Mouse (Mus musculus): ENCODE data around the gene Notch2. TPM values are rescaled to one million over a fixed set of nuclear protein-coding genes. Genes with fewer than 3 reads are reported as not detected.
A peak's percentile ranks its signal among the peaks of the same experiment; 100 is the strongest.

Notch2 gene
- polyA plus RNA-seq, 1 experiment from 2014 or later, result 33.8 TPM

DNA sequence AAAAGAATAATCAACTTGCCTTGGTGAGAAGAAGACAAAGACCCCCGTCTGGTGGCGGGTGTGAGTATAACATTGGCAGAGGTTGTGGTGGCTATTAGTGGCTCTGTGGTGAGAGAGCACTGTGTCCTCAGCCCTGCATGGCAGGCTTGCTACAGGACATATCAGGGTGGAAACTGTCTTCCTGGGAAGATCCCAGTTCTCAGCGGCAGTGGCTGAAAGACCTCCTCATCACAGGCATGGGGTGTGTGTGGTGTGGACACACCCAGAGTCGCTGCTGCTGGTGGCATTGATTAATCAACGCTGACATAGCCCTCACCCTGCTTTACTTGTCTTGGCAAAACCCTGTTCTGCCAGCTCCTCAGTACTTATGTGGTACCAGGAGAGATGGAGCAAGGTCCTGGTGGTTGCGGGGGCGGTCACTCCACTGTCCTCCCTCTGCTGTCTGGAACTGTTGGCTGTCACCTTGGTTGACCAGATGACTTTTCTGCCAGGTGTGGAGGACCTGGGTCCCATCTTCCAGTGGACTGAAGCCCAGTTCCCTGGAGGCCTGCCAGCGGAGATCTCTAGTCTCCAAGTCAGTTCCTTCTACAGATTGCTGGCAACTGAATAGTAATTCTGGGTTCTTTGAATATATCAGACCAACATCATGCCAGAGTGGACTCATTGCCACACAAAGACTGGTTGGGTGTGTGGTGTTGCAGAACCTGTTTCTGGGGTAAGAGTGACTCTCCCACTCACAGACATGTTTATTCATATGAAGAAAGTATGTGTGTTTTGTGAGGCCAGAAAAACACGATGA lies 7.3 kb downstream of the Notch2 start:
- Histone ChIP-seq H3K4me3 (replicated peaks) (no peak overlapping the region), H3K4me2 (no peak overlapping the region), H3K9me3 (replicated peaks) (no peaks in the 10 kb centered on the region), H3K27ac (0 out of 2 replicates have a peak overlapping the region, but pooled peaks have one; percentile 28), H3K36me3 (no peaks in the 10 kb centered on the region), H3K9ac (no peak overlapping the region), H3K27me3 (no peaks in the 10 kb centered on the region), H3K4me1 (peaks cover 89% of the 10 kb centered on the region)
- ATAC-seq (replicated peaks; ENCODE audit: low FRiP score), result no peak
- WGBS, result 82% methylated on average over 9 of the region's 9 CpGs

DNA sequence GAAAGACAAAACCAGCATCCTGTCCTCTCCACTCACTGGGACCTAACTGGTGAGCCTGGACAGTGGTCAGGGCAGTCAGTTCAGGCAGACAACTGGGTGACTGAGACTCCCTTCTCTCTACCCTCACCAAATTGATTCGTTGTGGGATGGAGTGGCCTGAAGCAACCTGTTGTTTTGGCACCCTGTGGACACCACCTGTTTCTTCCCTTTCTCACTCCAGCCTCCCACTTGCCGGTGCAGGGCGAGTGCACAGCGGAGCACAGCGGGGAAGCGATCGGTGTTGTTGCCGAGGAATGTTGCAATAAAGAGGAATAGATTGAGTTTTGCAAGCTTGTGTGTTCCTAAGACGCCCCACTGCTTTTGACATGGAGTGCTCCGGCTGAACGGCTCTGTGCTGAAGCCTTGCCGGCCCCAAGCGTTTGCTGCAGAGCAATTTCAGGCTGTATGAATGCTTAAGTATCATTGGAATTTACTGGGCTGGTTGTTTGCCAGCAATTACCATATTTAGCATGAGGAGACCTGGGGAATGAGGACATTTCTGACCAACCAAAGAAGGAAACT lies 11.0 kb downstream of the Notch2 start:
- Histone ChIP-seq H3K9ac (peak overlapping the region; percentile 15), H3K4me2 (peak overlapping the region; percentile 49), H3K9me3 (replicated peaks) (no peaks in the 10 kb centered on the region), H3K27me3 (no peaks in the 10 kb centered on the region), H3K36me3 (no peaks in the 10 kb centered on the region), H3K4me1 (peaks cover 85% of the 10 kb centered on the region), H3K27ac (peak overlapping the region; percentile 90), H3K4me3 (replicated peaks) (peak overlapping the region; percentile 21)
- ATAC-seq (replicated peaks; ENCODE audit: low FRiP score), result peak; percentile 68
- WGBS, result 4% methylated on average over 13 of the region's 13 CpGs

DNA sequence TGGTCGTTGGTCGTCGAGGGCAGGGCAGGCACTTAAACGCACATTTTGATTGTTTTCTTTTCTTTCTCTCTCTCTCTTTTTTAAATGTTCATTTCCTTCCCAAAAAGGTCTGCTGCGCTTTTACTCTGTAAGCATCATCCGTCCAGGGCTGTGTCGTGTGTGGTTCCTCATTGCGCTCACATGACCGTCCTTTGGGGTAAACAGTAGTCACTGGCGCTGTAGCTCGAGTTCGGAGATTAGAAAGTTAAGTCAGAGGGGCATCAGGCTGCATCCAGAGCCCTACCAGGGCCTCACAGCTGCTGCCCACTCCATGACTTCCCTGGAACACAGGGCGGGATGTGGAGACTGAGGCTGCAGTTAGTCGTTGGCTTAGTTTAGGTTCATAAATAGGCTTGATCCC lies 12.2 kb downstream of the Notch2 start:
- WGBS, result 45% methylated on average over 14 of the region's 14 CpGs
- Histone ChIP-seq H3K9me3 (replicated peaks) (no peaks in the 10 kb centered on the region), H3K27ac (peak overlapping the region; percentile 90), H3K36me3 (no peaks in the 10 kb centered on the region), H3K4me3 (replicated peaks) (no peak overlapping the region), H3K4me1 (peaks cover 85% of the 10 kb centered on the region), H3K9ac (no peak overlapping the region), H3K27me3 (no peaks in the 10 kb centered on the region), H3K4me2 (peak overlapping the region; percentile 20; the same call in 1 of the 2 replicates)
- ATAC-seq (replicated peaks; ENCODE audit: low FRiP score), result no peak

DNA sequence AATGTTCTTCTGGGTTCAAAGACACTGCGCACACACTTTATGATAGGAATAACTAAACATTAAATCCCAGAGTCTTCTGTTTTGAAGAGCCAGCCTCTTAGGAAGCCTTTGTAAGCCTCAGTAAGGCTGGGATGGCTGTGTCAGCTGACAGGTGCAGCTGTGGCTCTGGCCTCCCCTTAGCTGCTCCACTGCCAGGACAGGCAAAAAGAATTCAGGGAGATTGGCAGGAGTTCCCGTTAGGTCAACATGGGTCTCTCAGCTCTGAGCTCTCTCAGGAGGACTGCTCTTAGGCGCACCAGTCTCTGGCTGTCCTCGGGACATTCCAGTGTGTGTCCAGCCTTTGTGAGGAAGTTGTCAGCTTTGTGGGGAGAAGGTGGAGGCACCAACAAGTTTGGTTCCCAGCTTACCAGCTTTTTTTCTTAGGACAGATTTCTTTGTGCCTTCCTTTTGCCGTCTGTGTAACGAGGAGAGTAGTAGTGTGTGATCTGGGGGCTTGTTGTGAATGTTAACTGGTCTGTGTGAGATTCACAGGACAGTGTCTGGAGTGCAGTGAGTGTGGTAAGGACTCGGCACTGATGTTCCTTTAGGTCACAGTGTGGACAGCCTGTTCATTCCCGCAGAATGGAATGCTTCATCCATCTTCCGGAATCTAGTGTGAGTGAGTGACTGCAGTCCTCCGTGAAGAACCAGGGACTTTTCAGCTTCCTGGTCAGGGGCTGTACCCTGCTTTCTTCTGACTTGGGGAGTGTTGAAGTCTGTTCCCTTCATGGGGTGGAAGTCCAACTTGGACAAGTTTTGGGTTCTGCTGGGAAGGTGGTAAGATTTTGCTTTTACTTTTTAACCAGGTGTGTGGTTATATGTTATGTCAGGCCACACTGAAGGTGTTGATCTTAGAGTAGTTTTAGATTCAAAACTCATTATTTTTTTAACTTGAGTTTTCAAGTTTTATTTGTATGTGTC lies 12.9 kb downstream of the Notch2 start:
- no peaks in the 10 kb centered on the region for H3K9me3 ChIP-seq (replicated peaks)
- H3K4me2 ChIP-seq, result no peak overlapping the region
- peaks cover 86% of the 10 kb centered on the region for H3K4me1 ChIP-seq
- no peak overlapping the region for H3K4me3 ChIP-seq (replicated peaks)
- 0 out of 2 replicates have a peak overlapping the region, but pooled peaks have one; percentile 10 for H3K9ac ChIP-seq
- WGBS, result 44% methylated on average over 10 of the region's 10 CpGs
- ATAC-seq (replicated peaks; ENCODE audit: low FRiP score), result peak; percentile 38
- H3K36me3 ChIP-seq, result no peaks in the 10 kb centered on the region
- H3K27me3 ChIP-seq, result no peaks in the 10 kb centered on the region
- peak overlapping the region; percentile 90 for H3K27ac ChIP-seq

DNA sequence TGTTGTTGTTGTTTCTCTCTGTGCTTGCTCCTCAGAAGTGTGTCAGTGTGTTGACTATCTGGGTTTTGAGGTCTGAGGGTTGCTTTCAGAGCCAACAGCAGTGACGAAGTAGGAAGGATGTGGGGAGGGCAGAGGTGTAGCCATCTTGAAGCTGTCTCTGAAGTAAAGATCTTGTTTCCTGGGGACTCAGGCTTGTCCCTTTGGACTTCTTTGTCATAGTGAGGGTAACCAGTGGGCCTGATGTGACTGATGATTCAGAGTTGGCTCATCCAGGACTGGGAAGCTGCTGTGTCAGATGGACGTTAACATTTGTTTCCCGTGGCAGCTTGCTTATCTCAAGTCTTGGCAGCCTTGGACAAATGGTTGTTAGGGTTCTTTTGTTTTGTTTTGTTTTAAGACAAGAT lies 14.0 kb downstream of the Notch2 start:
- 29% methylated on average over 3 of the region's 3 CpGs for WGBS
- no peaks in the 10 kb centered on the region for H3K36me3 ChIP-seq
- H3K27ac ChIP-seq, result no peak overlapping the region
- no peak overlapping the region for H3K4me3 ChIP-seq (replicated peaks)
- no peak overlapping the region for H3K9ac ChIP-seq
- H3K4me2 ChIP-seq, result no peak overlapping the region
- no peak for ATAC-seq (replicated peaks; ENCODE audit: low FRiP score)
- no peaks in the 10 kb centered on the region for H3K27me3 ChIP-seq
- H3K4me1 ChIP-seq, result peaks cover 91% of the 10 kb centered on the region
- H3K9me3 ChIP-seq (replicated peaks), result no peaks in the 10 kb centered on the region

DNA sequence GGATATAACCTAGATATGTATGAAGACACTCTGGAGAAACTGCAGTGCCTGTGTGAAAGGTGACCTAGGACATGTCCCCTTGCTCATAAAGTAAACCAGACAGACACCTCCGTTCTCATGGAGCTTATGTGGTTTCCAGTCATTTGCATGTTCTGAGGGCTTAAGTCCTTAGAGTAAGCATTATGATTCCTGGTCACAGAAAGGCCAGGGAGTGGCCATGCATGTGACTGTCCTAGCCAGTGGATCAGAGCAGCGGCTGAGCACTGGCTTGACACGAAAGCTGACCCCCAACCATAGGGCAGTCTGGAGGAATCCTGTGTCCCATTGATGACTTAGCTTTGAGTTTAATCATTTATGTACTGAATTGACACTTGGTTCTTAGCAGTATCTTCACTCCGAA lies 14.7 kb downstream of the Notch2 start:
- no peak overlapping the region for H3K9ac ChIP-seq
- H3K27me3 ChIP-seq, result no peaks in the 10 kb centered on the region
- H3K4me1 ChIP-seq, result peaks cover 92% of the 10 kb centered on the region
- no peak overlapping the region for H3K27ac ChIP-seq
- H3K4me3 ChIP-seq (replicated peaks), result no peak overlapping the region
- WGBS, result 51% methylated on average over 4 of the region's 4 CpGs
- H3K4me2 ChIP-seq, result no peak overlapping the region
- ATAC-seq (replicated peaks; ENCODE audit: low FRiP score), result no peak
- no peaks in the 10 kb centered on the region for H3K9me3 ChIP-seq (replicated peaks)
- H3K36me3 ChIP-seq, result no peaks in the 10 kb centered on the region

DNA sequence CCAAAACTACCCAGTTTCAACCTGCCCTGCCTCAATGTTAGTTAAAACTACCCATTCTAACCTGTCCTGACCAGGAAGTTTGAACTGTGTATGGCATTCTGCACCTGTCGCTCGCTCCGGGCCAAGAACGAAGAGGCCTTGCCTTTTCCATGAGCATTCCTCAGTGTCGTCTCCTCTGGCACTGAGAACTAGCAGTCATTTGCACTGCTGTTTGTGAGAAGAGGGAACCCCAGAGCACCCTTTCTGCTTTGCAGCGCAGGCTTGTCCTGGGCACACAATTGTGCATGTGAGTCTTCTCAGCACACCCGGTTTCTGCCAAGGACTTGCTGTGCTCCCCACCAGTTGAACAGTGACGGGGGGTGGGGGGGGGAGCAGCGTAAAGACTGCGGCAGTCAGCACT lies 15.6 kb downstream of the Notch2 start:
- Histone ChIP-seq H3K9me3 (replicated peaks) (no peaks in the 10 kb centered on the region), H3K4me3 (replicated peaks) (no peak overlapping the region), H3K4me2 (no peak overlapping the region), H3K9ac (no peak overlapping the region), H3K36me3 (no peaks in the 10 kb centered on the region), H3K27ac (peak overlapping the region; percentile 72), H3K27me3 (no peaks in the 10 kb centered on the region), H3K4me1 (peaks cover 93% of the 10 kb centered on the region)
- ATAC-seq (replicated peaks; ENCODE audit: low FRiP score), result no peak
- 74% methylated on average over 10 of the region's 10 CpGs for WGBS

DNA sequence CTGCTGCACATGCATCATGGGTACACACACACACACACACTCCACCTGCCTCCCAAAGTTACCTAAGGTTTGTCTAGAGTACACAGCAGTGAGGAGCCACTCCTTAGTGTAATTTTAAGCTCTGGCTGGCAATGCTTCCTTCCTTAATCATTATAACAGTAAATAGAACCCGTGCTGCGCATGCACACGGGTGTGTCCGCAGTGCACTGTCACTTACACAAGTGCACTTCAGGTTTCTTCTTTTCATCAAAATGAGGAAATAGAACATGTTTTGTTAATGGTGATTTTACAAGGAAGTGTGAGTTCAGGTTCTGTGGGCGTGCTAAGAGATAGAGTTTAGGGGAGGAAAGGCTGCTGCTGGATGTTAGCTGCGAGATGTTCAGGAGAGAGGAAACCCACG lies 17.8 kb downstream of the Notch2 start:
- Histone ChIP-seq H3K4me3 (replicated peaks) (no peak overlapping the region), H3K4me2 (no peak overlapping the region), H3K4me1 (peaks cover 93% of the 10 kb centered on the region), H3K27me3 (no peaks in the 10 kb centered on the region), H3K9me3 (replicated peaks) (no peaks in the 10 kb centered on the region), H3K36me3 (no peaks in the 10 kb centered on the region), H3K27ac (peak overlapping the region; percentile 14; the same call in 1 of the 2 replicates), H3K9ac (no peak overlapping the region)
- WGBS, result 70% methylated on average over 7 of the region's 7 CpGs
- no peak for ATAC-seq (replicated peaks; ENCODE audit: low FRiP score)

DNA sequence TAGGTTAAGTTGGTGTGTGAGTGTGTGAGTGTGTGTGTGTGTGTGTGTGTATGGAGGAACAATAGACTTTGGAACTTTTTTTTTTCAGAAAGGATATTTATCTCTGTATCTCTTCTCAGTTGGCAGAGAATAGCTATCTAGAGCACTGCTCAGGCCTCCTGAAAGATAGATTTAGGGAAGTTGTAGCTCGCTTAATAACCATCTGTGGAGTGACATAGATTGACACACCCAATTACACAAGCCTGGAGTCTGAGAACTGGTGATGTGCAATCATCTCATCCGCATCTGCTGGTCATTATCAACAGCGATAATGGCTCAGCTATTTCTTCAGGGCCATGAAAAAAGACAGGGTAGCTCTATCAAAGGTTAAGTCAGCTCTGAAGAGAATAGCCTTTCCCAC lies 18.9 kb downstream of the Notch2 start:
- Histone ChIP-seq H3K27ac (no peak overlapping the region; the same call in 1 of the 2 replicates), H3K27me3 (no peaks in the 10 kb centered on the region), H3K9ac (no peak overlapping the region), H3K4me2 (no peak overlapping the region), H3K36me3 (no peaks in the 10 kb centered on the region), H3K4me3 (replicated peaks) (no peak overlapping the region), H3K4me1 (peaks cover 92% of the 10 kb centered on the region), H3K9me3 (replicated peaks) (no peaks in the 10 kb centered on the region)
- 64% methylated on average over 3 of the region's 3 CpGs for WGBS
- ATAC-seq (replicated peaks; ENCODE audit: low FRiP score), result no peak

DNA sequence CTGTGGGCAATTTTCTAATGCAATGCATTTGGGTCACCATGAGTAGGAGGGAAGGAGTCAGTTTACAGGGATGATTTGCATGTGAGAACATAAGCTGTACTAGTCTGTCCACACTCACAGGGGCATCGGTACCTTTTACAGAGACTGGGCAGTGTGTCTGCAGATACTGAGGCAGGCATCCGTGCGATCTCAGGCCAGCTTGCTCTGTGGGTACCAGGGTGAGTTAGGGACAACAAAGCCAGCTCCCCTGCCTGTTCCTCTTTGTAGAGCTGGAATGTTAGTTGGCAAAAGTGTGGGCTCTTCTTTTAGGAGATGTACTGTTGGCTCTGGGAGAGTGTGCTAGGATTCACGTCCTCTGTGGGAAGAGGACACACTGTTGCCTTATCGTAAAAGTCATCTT lies 19.6 kb downstream of the Notch2 start:
- no peak overlapping the region for H3K9ac ChIP-seq
- ATAC-seq (replicated peaks; ENCODE audit: low FRiP score), result no peak
- no peak overlapping the region for H3K4me2 ChIP-seq
- peak overlapping the region; percentile 66 for H3K27ac ChIP-seq
- no peaks in the 10 kb centered on the region for H3K36me3 ChIP-seq
- no peaks in the 10 kb centered on the region for H3K27me3 ChIP-seq
- H3K4me3 ChIP-seq (replicated peaks), result no peak overlapping the region
- peaks cover 94% of the 10 kb centered on the region for H3K4me1 ChIP-seq
- WGBS, result 31% methylated on average over 5 of the region's 5 CpGs
- H3K9me3 ChIP-seq (replicated peaks), result no peaks in the 10 kb centered on the region

DNA sequence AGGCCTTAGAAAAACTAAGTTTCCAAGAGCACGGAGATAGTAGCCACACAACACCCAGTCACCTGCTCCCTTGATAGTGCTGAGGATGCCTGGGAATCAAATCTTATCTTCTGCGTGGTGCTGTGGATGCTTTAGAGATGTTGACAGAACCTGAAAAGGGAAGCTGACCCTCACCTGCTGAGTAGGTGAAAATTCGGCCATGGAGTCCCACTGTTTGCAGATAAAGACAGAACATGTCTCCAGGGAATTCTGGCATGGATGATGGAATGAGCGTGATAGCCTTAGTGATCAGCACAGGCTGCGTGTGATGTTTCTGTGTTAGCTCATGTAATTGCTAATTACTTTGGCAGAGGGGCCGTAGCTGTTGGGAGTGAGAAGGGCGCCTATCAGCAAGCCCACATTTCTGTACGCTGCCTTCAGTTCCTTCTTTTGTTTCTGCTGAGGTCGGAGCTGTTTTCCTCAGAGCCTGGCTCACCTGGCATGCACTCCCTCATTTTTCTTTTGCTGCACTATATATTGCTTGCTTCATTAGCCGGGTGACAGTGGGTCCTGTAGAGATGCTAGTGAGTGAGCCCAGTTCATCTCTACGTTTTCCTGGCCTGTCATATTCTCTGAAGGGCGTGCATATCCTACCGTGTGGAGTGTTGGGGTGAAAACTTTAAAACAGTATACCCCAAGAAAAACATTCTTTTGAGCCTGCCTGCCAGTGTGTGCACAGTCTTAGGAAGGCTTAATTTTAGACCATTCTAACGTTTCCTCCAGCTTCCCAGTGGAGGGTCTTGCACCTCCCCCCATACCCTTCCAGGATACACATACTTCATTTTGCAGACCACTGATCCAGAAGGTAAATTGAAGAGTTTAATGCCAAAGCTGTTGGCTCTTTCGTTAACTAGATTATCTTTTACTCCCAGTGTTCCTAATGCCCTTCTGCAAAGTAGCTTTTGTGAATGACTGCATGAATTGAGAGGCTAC lies 21.6 kb downstream of the Notch2 start:
- no peaks in the 10 kb centered on the region for H3K9me3 ChIP-seq (replicated peaks)
- H3K9ac ChIP-seq, result no peak overlapping the region
- peak; percentile 41; the same call in 1 of the 2 replicates for ATAC-seq (replicated peaks; ENCODE audit: low FRiP score)
- no peaks in the 10 kb centered on the region for H3K27me3 ChIP-seq
- H3K36me3 ChIP-seq, result no peaks in the 10 kb centered on the region
- WGBS, result 40% methylated on average over 15 of the region's 15 CpGs
- peaks cover 97% of the 10 kb centered on the region for H3K4me1 ChIP-seq
- H3K27ac ChIP-seq, result peak overlapping the region; percentile 73
- peak overlapping the region; percentile 12 for H3K4me2 ChIP-seq
- no peak overlapping the region for H3K4me3 ChIP-seq (replicated peaks)

Data from kidney, embryonic 15.5 days (tissue).